9 mouse cellular contexts compared by ENCODE assay signal in genomic region chr5:115495618-115496017, GRCm38 (mm10). TPM values are rescaled to one million over a fixed set of nuclear protein-coding genes. Genes with fewer than 3 reads are reported as not detected.
"Had no signal": no experiment of that assay in that cellular context is flagged by ENCODE, and none has a peak within 500 bp of the region (broad histone marks: within the 10 kb centered on the region; RNA-seq: fewer than 3 reads in every experiment).

No protein-coding gene starts in this region.

RNA-seq across cellular contexts. Expression of gene Pla2g1b, which starts 29.6 kb away (rescaled TPM):
- polyA plus RNA-seq: heart, embryonic 14.5 days; hindbrain, embryonic 12.5 days; hindbrain, embryonic 14.5 days; hindbrain, embryonic 16.5 days; inflammation-experienced regulatory T-cells, adult 6 months; limb, embryonic 10.5 days; limb, embryonic 12.5 days; limb, embryonic 14.5 days; liver, embryonic 13.5 days had no signal
